Mouse (Mus musculus) MEL (cell line): ENCODE measurements around the gene Bahcc1.

Experiments
- CTCF ChIP-seq, 3 experiments: IDR thresholded peaks in 2 of 3; conservative IDR thresholded peaks in 1 of 3; 2 replicates each; pipeline ENCODE4 v1.5.1; 2011 to 2012; ENCODE audit warnings: low read length in 3 of 3, low read depth in 2 of 3, mild to moderate bottlenecking in 2 of 3, improper control_type of control experiment in 1 of 3, inconsistent platforms in 1 of 3, mixed read lengths in 1 of 3, moderate library complexity in 1 of 3; ENCODE audit not compliant: control insufficient read depth in 1 of 3, insufficient read depth in 1 of 3, poor library complexity in 1 of 3, severe bottlenecking in 1 of 3
- E2F4 ChIP-seq: IDR thresholded peaks from 2 replicates; pipeline ENCODE4 v1.6.1; 2011; ENCODE audit warnings: low read depth, low read length, improper control_type of control experiment, borderline replicate concordance
- ELF1 ChIP-seq: IDR thresholded peaks from 2 replicates; pipeline ENCODE4 v1.6.1; 2014; ENCODE audit warnings: low read depth, mild to moderate bottlenecking, inconsistent platforms, low read length, improper control_type of control experiment, moderate library complexity
- JUND ChIP-seq: IDR thresholded peaks from 2 replicates; pipeline ENCODE4 v1.6.1; 2011; ENCODE audit warnings: low read depth, mild to moderate bottlenecking, improper control_type of control experiment, low read length
- MAFK ChIP-seq: IDR thresholded peaks from 2 replicates; pipeline ENCODE4 v1.6.1; 2011; ENCODE audit warnings: low read depth, mild to moderate bottlenecking, low read length, improper control_type of control experiment, borderline replicate concordance
- MAZ ChIP-seq: IDR thresholded peaks from 2 replicates; pipeline ENCODE4 v1.6.1; 2012; ENCODE audit warnings: low read depth, mild to moderate bottlenecking, inconsistent platforms, low read length, improper control_type of control experiment
- NELFE ChIP-seq: IDR thresholded peaks from 2 replicates; pipeline ENCODE4 v1.6.1; 2011; ENCODE audit warnings: low read depth, low read length, improper control_type of control experiment
- POLR2A ChIP-seq, 2 experiments: IDR thresholded peaks; 2 replicates each; pipeline ENCODE4 v1.6.1; 2011 to 2012; ENCODE audit warnings: low read length in 2 of 2, mild to moderate bottlenecking in 2 of 2, control low read depth in 1 of 2, improper control_type of control experiment in 1 of 2, low read depth in 1 of 2, moderate library complexity in 1 of 2; ENCODE audit not compliant: control insufficient read depth in 1 of 2, insufficient read depth in 1 of 2, poor library complexity in 1 of 2
- SMC3 ChIP-seq: IDR thresholded peaks from 2 replicates; pipeline ENCODE4 v1.6.1; 2011; ENCODE audit warnings: low read depth, low read length, improper control_type of control experiment
- TCF12 ChIP-seq: IDR thresholded peaks from 2 replicates; pipeline ENCODE4 v1.6.1; 2014; ENCODE audit warnings: low read depth, mild to moderate bottlenecking, inconsistent platforms, low read length, improper control_type of control experiment, moderate library complexity
- ZNF384 ChIP-seq: IDR thresholded peaks from 2 replicates; pipeline ENCODE4 v1.6.1; 2012; ENCODE audit warnings: low read depth, mild to moderate bottlenecking, inconsistent platforms, low read length, improper control_type of control experiment

- TF ChIP-seq POLR2A (IDR thresholded peaks at IDR 0.05; ENCODE audit: control insufficient read depth in 1 of 2, insufficient read depth in 1 of 2, low read depth in 1 of 2, low read length in 2 of 2, poor library complexity in 1 of 2) = no peak
- no peak for TF ChIP-seq MAZ
- no peak for TF ChIP-seq JUND
- no peak for TF ChIP-seq CTCF (IDR thresholded peaks at IDR 0.05 in 2 of 3, conservative IDR thresholded peaks at IDR 0.05 in 1 of 3; ENCODE audit: control insufficient read depth in 1 of 3, insufficient read depth in 1 of 3, low read depth in 2 of 3, low read length in 3 of 3, poor library complexity in 1 of 3, severe bottlenecking in 1 of 3)
- no peak for TF ChIP-seq E2F4
- no peak for TF ChIP-seq ELF1
- no peak for TF ChIP-seq MAFK
- TF ChIP-seq NELFE = no peak
- no peak for TF ChIP-seq SMC3
- no peak for TF ChIP-seq TCF12
- no peak for TF ChIP-seq ZNF384
Observed at GRCm38 (mm10) chr11:120305535-120306365, 73.0 kb downstream of the Bahcc1 start.
